Mouse (Mus musculus) layer of hippocampus, postnatal 14 days (tissue): ENCODE data around the gene Prkce. TPM values are rescaled to one million over a fixed set of nuclear protein-coding genes. Genes with fewer than 3 reads are reported as not detected.

Source experiments
- DNase-seq, 2 experiments: peaks; one replicate each; pipeline ENCODE4 v3.0.0; 2021 to 2022; ENCODE audit warnings: low spot score in 2 of 2, mixed read lengths in 1 of 2
- total RNA-seq, 2 experiments: library from RNA; stranded (reverse); gene quantifications; 2 replicates each; pipeline ENCODE4 v1.2.3; 2021

The Prkce gene
- total RNA-seq, 2 experiments from 2014 or later, result 380 TPM

DNA sequence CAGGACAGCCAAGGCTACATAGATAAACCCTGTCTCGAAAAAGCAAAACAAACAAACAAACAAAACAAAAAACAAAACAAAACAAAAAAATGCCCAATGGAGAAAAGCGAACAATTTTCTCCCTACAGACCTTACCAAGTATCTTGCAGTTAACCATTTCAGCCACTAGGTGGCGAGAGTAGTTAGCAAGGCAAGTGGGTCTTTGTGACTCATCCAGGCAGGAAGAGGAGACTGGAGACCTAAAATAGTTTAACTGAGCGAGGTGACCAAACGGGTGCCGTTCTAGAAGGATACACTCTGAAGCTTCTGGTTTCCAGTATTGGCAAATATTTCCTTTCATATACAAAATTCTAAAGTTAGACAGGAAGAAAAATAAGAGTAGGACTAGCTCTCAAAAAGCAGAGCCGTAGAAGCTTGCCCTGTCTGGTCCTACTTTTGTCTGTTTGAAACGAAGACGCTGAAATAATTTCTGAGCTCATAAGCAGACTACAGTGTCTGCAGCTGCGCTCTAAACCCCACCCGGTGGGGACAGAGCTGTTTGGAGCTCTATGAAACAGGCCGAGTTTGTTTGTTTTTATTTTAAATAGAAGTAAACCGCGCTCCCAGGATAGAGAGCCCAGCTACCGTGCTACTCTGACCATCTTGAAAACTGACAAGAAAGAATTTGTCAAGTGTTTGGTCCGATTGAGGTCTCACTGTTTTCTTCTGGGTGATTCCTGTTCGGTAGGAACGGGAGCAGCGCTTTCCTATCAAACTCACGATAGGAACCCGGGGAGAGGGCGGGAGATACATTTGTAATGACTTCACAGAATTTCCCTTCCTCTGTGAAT is 368.5 kb downstream of the Prkce start:
- peak; percentile 67 to 91 for DNase-seq

DNA sequence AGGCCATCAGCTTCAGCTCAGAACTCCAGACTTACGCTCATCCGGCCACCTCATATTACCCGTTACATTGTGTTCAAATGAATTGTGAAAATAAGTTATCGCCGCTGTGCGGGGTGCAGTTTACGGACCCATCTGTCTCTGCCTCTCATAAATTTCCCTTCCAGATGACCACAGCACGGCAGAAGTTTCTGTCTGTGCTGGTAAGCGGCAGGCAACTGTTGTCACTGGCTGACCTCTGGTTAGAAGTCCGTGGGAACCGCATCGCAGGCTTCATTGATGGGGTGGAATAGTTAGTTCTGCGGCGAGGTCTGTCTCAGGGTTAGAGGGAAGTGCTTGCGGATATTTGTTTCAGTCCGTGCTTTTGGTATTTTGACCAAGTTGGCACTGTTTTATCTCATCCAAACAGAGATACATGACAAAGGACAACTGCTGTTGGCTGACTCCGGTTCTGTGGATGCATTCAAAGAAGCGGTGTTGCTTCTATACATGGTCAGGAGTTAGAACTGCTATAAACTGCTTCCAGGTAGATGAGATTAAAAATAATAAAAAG is 372.4 kb downstream of the Prkce start:
- no peak for DNase-seq

DNA sequence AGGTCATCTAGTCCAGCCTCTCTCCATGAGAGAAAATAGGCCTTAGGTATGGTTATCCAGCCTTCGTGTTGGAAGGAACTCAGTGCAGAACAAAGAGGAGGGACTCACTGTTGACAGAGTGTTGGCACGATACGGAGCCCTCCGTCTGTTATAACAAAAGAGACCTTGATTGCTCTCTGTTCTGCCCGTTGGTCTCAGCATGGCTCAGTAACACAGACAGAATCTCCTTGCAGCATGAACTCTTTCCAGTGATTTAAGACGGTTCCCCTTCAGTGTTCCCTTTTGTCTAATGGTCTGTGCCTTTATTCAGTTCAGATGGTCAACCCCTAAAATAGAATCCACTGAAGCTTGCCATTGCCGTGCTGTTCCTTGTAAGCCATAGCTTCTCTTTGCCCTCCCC is 378.9 kb downstream of the Prkce start:
- DNase-seq, result peak in 1 of 2 experiments; percentile 36

DNA sequence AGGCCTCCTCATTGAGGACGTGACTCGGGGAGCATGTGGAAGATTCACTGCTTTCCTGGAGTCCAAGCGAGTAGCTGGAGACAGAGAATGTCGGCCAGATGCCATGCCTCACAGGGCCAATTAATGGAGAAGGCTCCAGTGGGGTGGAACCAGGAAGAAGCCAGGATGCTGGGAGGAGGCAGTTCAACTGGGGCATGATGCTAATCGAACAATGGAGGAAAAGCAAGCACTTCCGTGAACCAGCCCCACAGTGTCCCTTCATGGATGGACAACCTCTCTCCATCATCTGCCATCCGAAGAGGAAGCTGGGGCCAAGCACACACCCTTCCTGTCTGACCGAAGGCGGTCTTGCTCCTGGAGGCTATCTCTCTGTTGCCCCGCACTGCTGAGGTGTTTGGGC is 381.5 kb downstream of the Prkce start:
- no peak for DNase-seq

GRCm38 (mm10) chr17:86551561-86551960 is 384.0 kb downstream of the Prkce start:
- no peak for DNase-seq

GRCm38 (mm10) chr17:86551995-86552394 is 384.4 kb downstream of the Prkce start:
- no peak for DNase-seq

GRCm38 (mm10) chr17:86559206-86559891 is 391.8 kb downstream of the Prkce start:
- DNase-seq, result no peak

DNA sequence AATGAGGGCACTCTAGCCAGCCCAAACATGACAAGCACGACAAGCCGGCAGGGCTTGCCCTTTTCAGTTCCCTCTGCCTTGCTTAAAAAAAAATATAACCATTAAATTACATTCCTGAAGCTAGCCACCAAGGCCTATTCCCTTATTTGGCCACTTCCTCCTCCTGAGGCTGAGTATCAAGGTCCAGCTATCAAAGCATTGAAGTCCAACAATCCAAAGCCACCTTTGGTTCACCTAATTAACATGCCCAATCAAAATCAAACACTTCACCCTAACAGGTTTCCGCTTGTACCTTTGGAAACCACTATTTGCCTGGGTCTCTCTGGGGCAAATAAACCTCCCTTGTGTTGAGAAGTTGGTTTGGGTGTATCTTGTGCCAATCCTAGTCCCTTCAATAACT is 392.9 kb downstream of the Prkce start:
- DNase-seq, result no peak

GRCm38 (mm10) chr17:86570491-86570890 is 402.9 kb downstream of the Prkce start:
- no peak for DNase-seq

GRCm38 (mm10) chr17:86571266-86571665 is 403.7 kb downstream of the Prkce start:
- no peak for DNase-seq

- DNase-seq, result no peak
Measured at GRCm38 (mm10) chr17:86572136-86572535, 404.6 kb downstream of the Prkce start.

DNA sequence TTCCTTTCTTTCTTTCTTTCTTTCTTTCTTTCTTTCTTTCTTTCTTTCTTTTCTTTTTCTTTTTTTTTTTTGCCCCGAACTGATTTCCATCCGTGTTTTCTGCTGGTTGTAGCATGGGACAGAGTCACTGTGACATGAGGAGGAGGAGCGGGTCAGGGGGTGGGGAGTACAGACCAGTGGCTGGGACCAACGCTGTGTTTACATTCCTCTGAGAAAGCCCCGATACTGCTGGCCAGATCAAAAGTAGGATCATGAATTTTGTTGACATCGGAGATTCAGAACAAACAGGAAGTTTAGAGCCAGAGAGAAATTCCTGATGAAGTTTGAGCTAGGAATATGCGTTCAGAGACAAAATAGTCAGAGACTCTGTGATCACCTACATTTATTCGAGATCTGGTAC is 405.0 kb downstream of the Prkce start:
- no peak for DNase-seq

DNA sequence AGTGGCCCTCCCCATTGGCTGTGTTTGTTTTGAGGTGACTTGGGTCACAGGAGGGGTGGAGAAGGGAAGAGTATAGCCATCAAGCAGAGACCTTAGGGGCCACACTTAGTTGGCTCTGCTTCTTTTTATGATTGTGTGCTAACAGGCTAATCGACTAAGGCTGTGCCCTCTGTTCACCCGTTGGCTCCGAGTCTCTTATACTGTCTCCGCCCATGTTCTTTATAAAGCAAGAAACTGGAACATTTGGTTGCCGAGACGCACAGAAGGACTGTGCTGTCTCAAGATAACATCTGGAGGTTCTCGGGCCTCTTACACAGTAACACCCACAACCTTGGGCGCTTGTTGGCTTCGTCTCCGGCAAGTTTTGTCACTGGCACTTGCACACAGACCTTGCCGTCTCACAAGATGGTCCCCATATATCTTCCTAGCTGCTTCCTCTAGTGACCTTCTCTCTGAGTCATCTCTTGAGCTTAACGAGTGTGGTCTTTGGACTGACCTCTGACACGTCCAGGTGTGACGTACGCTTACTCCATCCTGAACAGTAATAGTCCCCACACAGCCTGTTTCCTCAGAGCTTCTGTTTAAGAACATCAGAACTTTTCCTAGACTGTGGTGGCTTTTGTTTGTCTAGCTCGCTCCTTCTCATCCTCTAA is 406.1 kb downstream of the Prkce start:
- no peak for DNase-seq

DNA sequence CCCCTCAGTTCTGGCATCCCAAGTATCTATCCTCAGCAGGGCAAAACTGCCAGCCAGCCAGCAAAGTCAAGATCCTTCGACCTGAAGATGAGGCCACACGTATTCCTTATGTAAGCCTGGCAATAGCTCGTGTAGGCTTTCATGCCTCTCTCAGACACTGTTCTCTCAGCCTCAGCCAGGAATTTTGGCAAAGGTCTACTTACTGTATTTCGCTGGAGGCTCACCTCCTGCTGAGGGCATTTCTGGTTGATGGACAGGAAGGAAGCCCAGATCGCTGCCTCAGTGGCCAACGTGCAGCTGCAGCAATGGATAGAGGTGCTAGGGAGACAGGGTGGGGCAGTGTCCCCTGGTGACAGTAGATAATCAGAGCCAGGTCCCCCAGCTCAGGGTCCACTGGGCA is 413.1 kb downstream of the Prkce start:
- DNase-seq, result no peak

- DNase-seq, result no peak
Measured at GRCm38 (mm10) chr17:86582341-86582740, 414.8 kb downstream of the Prkce start.

GRCm38 (mm10) chr17:86586441-86586840 is 418.9 kb downstream of the Prkce start:
- no peak for DNase-seq

DNA sequence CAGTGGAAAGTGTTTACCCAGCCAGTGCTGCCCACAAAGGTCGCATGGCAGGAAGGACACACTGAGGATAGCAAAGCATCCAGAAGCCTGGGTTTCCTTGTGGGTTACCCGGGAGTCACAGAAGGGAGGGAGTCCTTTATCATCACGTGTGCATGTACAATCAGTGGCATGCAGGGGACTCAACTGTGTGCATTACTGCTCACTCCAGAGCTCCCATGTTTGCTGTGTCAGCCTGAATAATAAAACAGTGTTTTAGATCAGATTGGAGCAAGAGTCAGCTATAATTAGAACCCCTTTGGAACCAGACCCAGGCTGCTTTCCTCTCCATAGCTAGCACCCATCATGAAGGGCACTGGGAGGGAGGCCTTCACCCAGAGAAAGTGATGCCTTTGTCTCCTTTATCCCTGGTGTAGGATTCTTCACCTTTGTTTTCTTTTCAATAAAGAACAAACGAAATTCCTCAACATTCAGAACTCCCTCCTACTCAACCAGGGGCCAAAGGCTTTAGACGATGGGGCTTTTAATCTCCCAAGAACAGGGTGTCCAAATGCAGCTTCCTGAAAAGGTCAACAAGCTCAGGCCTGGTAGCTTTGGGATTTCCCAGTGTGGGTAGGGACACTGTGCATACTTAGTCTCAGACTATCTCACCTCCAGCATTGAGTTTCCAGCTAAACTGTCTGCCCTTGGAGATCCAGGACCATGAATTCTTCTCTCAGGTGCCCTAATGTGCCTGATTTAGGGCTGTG is 421.3 kb downstream of the Prkce start:
- DNase-seq, result no peak

DNA sequence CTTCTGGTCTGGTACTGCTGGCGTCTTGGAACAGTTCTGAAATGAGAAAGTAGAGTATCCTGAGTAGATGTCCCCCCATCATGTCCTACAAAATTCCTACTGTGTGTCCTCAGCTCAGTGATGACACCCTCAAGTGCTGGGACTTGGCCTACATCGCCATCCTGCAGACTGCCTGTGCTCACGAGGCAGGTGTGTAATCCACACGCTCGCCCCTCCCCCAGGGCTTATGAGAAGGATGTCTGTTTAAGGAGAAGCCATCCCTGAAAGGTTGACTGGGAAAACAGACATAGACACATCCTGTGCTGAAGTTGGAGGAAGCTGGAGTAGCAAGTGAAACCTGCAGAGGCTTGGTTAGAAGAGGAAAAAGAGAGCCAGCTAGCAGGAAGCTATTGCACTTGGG is 422.1 kb downstream of the Prkce start:
- no peak for DNase-seq

- no peak for DNase-seq
Measured at GRCm38 (mm10) chr17:86591241-86591640, 423.7 kb downstream of the Prkce start.

GRCm38 (mm10) chr17:86592991-86593586 is 425.5 kb downstream of the Prkce start:
- DNase-seq, result no peak

GRCm38 (mm10) chr17:86595526-86595925 is 427.9 kb downstream of the Prkce start:
- no peak for DNase-seq
